13 mouse cellular contexts compared by ENCODE assay signal in genomic region chrX:99020215-99020614, GRCm38 (mm10). TPM values are rescaled to one million over a fixed set of nuclear protein-coding genes. Genes with fewer than 3 reads are reported as not detected.
DNase-seq lines count a peak whose midpoint lies in the region; ATAC-seq and TF ChIP-seq lines count a peak whose summit lies in the region.
"Had no signal": no experiment of that assay in that cellular context is flagged by ENCODE, and none has a peak within 500 bp of the region (broad histone marks: within the 10 kb centered on the region; RNA-seq: fewer than 3 reads in every experiment).

No protein-coding gene starts in this region.

- H3K36me3 ChIP-seq in lung, embryonic 15.5 days, result no peaks in the 10 kb centered on the region
- no peaks in the 10 kb centered on the region for H3K36me3 ChIP-seq in lung, postnatal 0 days (ENCODE audit: insufficient read depth, low read length)
- H3K36me3 ChIP-seq in forebrain, embryonic 15.5 days, result no peaks in the 10 kb centered on the region
- no peaks in the 10 kb centered on the region for H3K36me3 ChIP-seq in limb, embryonic 13.5 days

- H3K27me3 ChIP-seq in lung, embryonic 15.5 days, result peaks cover 18% of the 10 kb centered on the region
- H3K27me3 ChIP-seq in lung, postnatal 0 days (replicated peaks; ENCODE audit: insufficient read depth, low read length), result no peaks in the 10 kb centered on the region
- H3K27me3 ChIP-seq in forebrain, embryonic 15.5 days, result no peaks in the 10 kb centered on the region
- H3K27me3 ChIP-seq in limb, embryonic 13.5 days, result peaks cover 63% of the 10 kb centered on the region

- intact Hi-C loops in left cerebral cortex, postnatal 36 days (cut with DNase I), result no loop called here

- peak; percentile 19; the same call in 1 of the 2 replicates for ATAC-seq in lung, embryonic 15.5 days (ENCODE audit: borderline replicate concordance, extremely low read depth, low FRiP score, low TSS enrichment)
- ATAC-seq in lung, postnatal 0 days, result no peak
- ATAC-seq in forebrain, embryonic 15.5 days (replicated peaks), result peak; percentile 78
- peak; percentile 71; the same call in 1 of the 2 replicates for ATAC-seq in limb, embryonic 13.5 days (ENCODE audit: low FRiP score, low read depth)

- H3K9ac ChIP-seq in lung, embryonic 15.5 days, result no peak overlapping the region
- H3K9ac ChIP-seq in lung, postnatal 0 days (replicated peaks; ENCODE audit: low read depth), result no peak overlapping the region
- H3K9ac ChIP-seq in forebrain, embryonic 15.5 days (replicated peaks), result no peak overlapping the region
- H3K9ac ChIP-seq in limb, embryonic 13.5 days, result no peak overlapping the region
- H3K9ac ChIP-seq: liver, embryonic 14.5 days had no signal

- 61% methylated on average over 4 of the region's 4 CpGs for WGBS in lung, embryonic 15.5 days
- 45% methylated on average over 4 of the region's 4 CpGs for WGBS in lung, postnatal 0 days
- WGBS in forebrain, embryonic 15.5 days, result 31% methylated on average over 4 of the region's 4 CpGs
- WGBS in limb, embryonic 13.5 days, result 28% methylated on average over 4 of the region's 4 CpGs

- TF ChIP-seq EP300 in lung, postnatal 0 days (IDR thresholded peaks at IDR 0.05), result no peak

- no peaks in the 10 kb centered on the region for H3K4me1 ChIP-seq in lung, embryonic 15.5 days
- no peaks in the 10 kb centered on the region for H3K4me1 ChIP-seq in lung, postnatal 0 days (ENCODE audit: insufficient read depth, low read depth, low read length)
- H3K4me1 ChIP-seq in forebrain, embryonic 15.5 days, result no peaks in the 10 kb centered on the region; the same call in 1 of the 2 replicates
- peaks cover 3% of the 10 kb centered on the region; the same call in 1 of the 2 replicates for H3K4me1 ChIP-seq in limb, embryonic 13.5 days

- TF ChIP-seq CTCF in lung, postnatal 0 days (IDR thresholded peaks at IDR 0.05), result no peak

- DNase-seq in lung, postnatal 0 days (ENCODE audit: low spot score), result no peak
- peak; percentile 30 for DNase-seq in retina, postnatal 1 day
- DNase-seq in spleen, postnatal 36 days (ENCODE audit: low spot score in 2 of 2), result no peak
- DNase-seq in thymus, postnatal 4 days, result no peak
- DNase-seq in left cerebral cortex, postnatal 36 days (ENCODE audit: low spot score in 2 of 2), result no peak
- DNase-seq: gastrocnemius, postnatal 14 days; kidney, adult 11 months; spleen, adult 18-20 months had no signal

- no peak overlapping the region for H3K4me3 ChIP-seq in lung, embryonic 15.5 days
- no peak overlapping the region for H3K4me3 ChIP-seq in lung, postnatal 0 days (ENCODE audit: low read depth, low read length)
- H3K4me3 ChIP-seq in forebrain, embryonic 15.5 days, result no peak overlapping the region
- H3K4me3 ChIP-seq in limb, embryonic 13.5 days, result no peak overlapping the region
- H3K4me3 ChIP-seq: layer of hippocampus, adult 2 months had no signal

- H3K27ac ChIP-seq in lung, embryonic 15.5 days, result no peak overlapping the region
- no peak overlapping the region for H3K27ac ChIP-seq in lung, postnatal 0 days (ENCODE audit: low read length)
- H3K27ac ChIP-seq in forebrain, embryonic 15.5 days (replicated peaks), result no peak overlapping the region
- H3K27ac ChIP-seq in limb, embryonic 13.5 days, result no peak overlapping the region
- H3K27ac ChIP-seq: layer of hippocampus, adult 2 months; liver, embryonic 14.5 days had no signal

- no peaks in the 10 kb centered on the region for H3K9me3 ChIP-seq in lung, embryonic 15.5 days
- no peaks in the 10 kb centered on the region for H3K9me3 ChIP-seq in lung, postnatal 0 days (ENCODE audit: low read length)
- no peaks in the 10 kb centered on the region for H3K9me3 ChIP-seq in forebrain, embryonic 15.5 days
- H3K9me3 ChIP-seq in limb, embryonic 13.5 days, result no peaks in the 10 kb centered on the region

- H3K4me2 ChIP-seq in lung, embryonic 15.5 days, result no peak overlapping the region
- no peak overlapping the region for H3K4me2 ChIP-seq in lung, postnatal 0 days (replicated peaks; ENCODE audit: low read depth, low read length)
- no peak overlapping the region for H3K4me2 ChIP-seq in forebrain, embryonic 15.5 days (replicated peaks)
- H3K4me2 ChIP-seq in limb, embryonic 13.5 days (replicated peaks), result no peak overlapping the region

RNA-seq across cellular contexts. Expression of gene Stard8, which starts 17.2 kb away (rescaled TPM):
- polyA plus RNA-seq in lung, embryonic 15.5 days (2015; fragmentation: Nextera tagmentation; extraction: Ambion mirVana), result 14.4 and 16.7 TPM in 2 replicates
- 14.8 and 18.7 TPM in 2 replicates for polyA plus RNA-seq in lung, postnatal 0 days (2015; fragmentation: Nextera tagmentation; extraction: Ambion mirVana)
- polyA plus RNA-seq in forebrain, embryonic 15.5 days (2015; fragmentation: Nextera tagmentation; extraction: Ambion mirVana), result 3.9 and 4.6 TPM in 2 replicates
- polyA plus RNA-seq in limb, embryonic 13.5 days (2015; fragmentation: Nextera tagmentation; extraction: Ambion mirVana), result 6.9 and 7.1 TPM in 2 replicates
- total RNA-seq in left cerebral cortex, postnatal 36 days (2021), result 10 to 100 TPM; 37.8 to 44.9 TPM
